Mouse (Mus musculus) stomach, postnatal 0 days (tissue): ENCODE measurements around the gene Plekha5. TPM values are rescaled to one million over a fixed set of nuclear protein-coding genes. Genes with fewer than 3 reads are reported as not detected.
"Not testable (repeated sequence)": the region's sequence is repeated elsewhere in the genome, so short reads cannot be mapped to it uniquely, and the experiment has no call there.

Experiments
- ATAC-seq: fragments of 200-750 bp; cut with Nextera tagmentation; 2 replicates; pipeline ENCODE4 v1.8.0; 2017; ENCODE audit not compliant: low FRiP score, low TSS enrichment
- DNase-seq: peaks from one replicate; pipeline ENCODE4 v3.0.0-alpha.2; 2016; ENCODE audit warnings: low spot score
- H3K27ac ChIP-seq: fragments of 300-500 bp; sonication (generic); replicated peaks from 2 replicates; pipeline ENCODE4 v1.5.1; 2014; ENCODE audit warnings: mild to moderate bottlenecking, control low read depth
- H3K27me3 ChIP-seq: fragments of 300-500 bp; sonication (generic); 2 replicates; pipeline ENCODE4 v1.6.1; 2014; ENCODE audit warnings: low read length; ENCODE audit not compliant: control insufficient read depth, insufficient read depth
- H3K36me3 ChIP-seq: fragments of 300-500 bp; sonication (generic); 2 replicates; pipeline ENCODE4 v1.6.1; 2014; ENCODE audit warnings: low read length, mixed read lengths; ENCODE audit not compliant: control insufficient read depth, insufficient read depth
- H3K4me1 ChIP-seq: fragments of 300-500 bp; sonication (generic); replicated peaks from 2 replicates; pipeline ENCODE4 v1.6.1; 2014; ENCODE audit warnings: antibody characterized with exemption; ENCODE audit not compliant: control insufficient read depth, insufficient read depth
- H3K4me2 ChIP-seq: fragments of 300-500 bp; sonication (generic); replicated peaks from 2 replicates; pipeline ENCODE4 v1.6.1; 2014; ENCODE audit warnings: low read depth, mild to moderate bottlenecking, control low read depth, moderate library complexity
- H3K4me3 ChIP-seq: fragments of 300-500 bp; sonication (generic); 2 replicates; pipeline ENCODE4 v1.5.1; 2014; ENCODE audit warnings: low read depth, low read length, control low read depth
- H3K9ac ChIP-seq: fragments of 300-500 bp; sonication (generic); 2 replicates; pipeline ENCODE4 v1.6.1; 2014; ENCODE audit warnings: mild to moderate bottlenecking, low read length, control low read depth, mixed read lengths
- H3K9me3 ChIP-seq: fragments of 300-500 bp; sonication (generic); 2 replicates; pipeline ENCODE4 v1.6.1; 2016; ENCODE audit warnings: low read length; ENCODE audit not compliant: control insufficient read depth
- CTCF ChIP-seq: IDR thresholded peaks from 2 replicates; pipeline ENCODE4 v1.5.1; 2016; ENCODE audit warnings: antibody characterized with exemption, low read depth, mild to moderate bottlenecking, moderate library complexity
- EP300 ChIP-seq: optimal IDR thresholded peaks from 2 replicates; pipeline ENCODE3; 2016; ENCODE audit warnings: antibody characterized with exemption
- WGBS: fragments of 180-500 bp; shearing (Covaris S2); extraction: QIAGEN DNeasy Blood & Tissue Kit; methylation state at CpG from one replicate; pipeline ENCODE4 v1.1.7; 2014; 5-methylcytosine and 5-hydroxymethylcytosine counted together
- polyA plus RNA-seq: library from polyadenylated mRNA; unstranded; fragments of >200 nt; fragmentation: Nextera tagmentation; extraction: Ambion mirVana; gene quantifications from 2 replicates; pipeline ENCODE4 v1.2.1, GENCODE M21; 2015

Plekha5 gene
- polyA plus RNA-seq, 1 experiment from 2014 or later = 23.1 TPM

GRCm38 (mm10) chr6:140498958-140499357 is 75.1 kb downstream of the Plekha5 start:
- ATAC-seq = no peak
- Histone ChIP-seq H3K9ac (no peak overlapping the region), H3K36me3 (no peaks in the 10 kb centered on the region), H3K27ac (no peak overlapping the region), H3K4me2 (no peak overlapping the region), H3K4me3 (no peak overlapping the region), H3K9me3 (no peaks in the 10 kb centered on the region), H3K27me3 (no peaks in the 10 kb centered on the region), H3K4me1 (no peaks in the 10 kb centered on the region)
- TF ChIP-seq CTCF (no peak), EP300 (no peak)
- DNase-seq = no peak
- 57% methylated on average over 4 of the region's 4 CpGs for WGBS

DNA sequence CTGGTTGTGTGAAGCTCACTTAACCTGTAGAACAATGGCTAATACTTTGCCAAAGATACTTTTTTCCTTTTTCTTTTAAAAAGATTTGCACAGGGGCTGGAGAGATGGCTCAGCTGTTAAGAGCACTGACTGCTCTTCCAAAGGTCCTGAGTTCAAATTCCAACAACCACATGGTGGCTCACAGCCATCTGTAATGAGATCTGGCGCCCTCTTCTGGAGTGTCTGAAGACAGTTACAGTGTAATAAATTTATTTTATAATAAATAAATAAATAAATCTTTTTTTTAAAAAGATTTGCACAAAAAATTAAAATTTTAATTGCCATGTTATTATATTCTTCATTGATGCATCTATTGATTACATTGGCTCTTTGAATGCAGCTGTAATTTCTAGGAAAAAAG is 77.0 kb downstream of the Plekha5 start:
- not testable (repeated sequence) for H3K27ac ChIP-seq, H3K27me3 ChIP-seq, H3K9me3 ChIP-seq, H3K4me2 ChIP-seq, H3K9ac ChIP-seq, ATAC-seq, H3K4me1 ChIP-seq, H3K4me3 ChIP-seq, H3K36me3 ChIP-seq, DNase-seq
- peak; percentile 49 for TF ChIP-seq CTCF
- WGBS = 71% methylated on average over 1 of the region's 1 CpGs

DNA sequence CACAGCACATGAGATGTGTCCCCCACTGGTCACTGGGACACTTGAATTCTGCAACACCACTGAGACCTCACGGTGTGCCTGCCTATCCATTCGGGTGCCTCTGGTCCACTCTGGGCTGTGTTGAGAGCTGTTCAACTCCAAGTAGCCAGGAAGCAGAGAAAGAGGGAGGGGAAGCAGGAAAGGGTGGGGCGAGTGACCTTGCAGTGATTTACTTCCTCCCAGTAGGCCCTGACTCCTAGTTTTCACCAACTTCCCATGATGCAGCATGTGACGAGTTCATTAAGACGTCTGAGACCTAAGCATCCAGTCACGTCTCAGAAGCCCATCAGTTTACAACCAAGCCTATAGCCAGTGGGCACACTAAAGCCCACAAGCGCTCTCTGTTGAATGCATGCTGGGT is 78.0 kb downstream of the Plekha5 start:
- Histone ChIP-seq H3K4me1 (peaks cover under 1% of the 10 kb centered on the region; the same call in 1 of the 2 replicates), H3K27ac (no peak overlapping the region), H3K27me3 (no peaks in the 10 kb centered on the region), H3K36me3 (no peaks in the 10 kb centered on the region), H3K4me2 (no peak overlapping the region), H3K9me3 (no peaks in the 10 kb centered on the region), H3K9ac (no peak overlapping the region), H3K4me3 (no peak overlapping the region)
- ATAC-seq = no peak
- WGBS = 90% methylated on average over 7 of the region's 7 CpGs
- no peak for TF ChIP-seq EP300
- TF ChIP-seq CTCF = no peak
- DNase-seq = no peak

DNA sequence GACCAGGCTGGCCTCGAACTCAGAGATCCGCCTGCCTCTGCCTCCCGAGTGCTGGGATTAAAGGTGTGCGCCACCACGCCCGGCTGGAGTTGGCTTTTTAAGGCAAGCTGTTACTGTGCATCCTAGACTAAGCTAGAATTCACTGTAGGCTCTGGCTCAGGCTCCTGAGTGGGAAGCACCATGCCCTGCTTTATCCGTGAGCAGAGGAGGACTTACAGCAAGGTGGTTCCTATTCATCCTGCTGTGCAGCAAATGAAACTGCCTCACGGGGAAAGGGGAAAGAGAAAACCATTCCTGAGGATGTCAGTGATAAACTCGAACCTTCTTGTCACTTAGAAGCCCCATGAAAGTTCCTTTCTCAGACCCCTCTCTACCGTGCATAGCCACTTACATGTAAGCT is 80.9 kb downstream of the Plekha5 start:
- 81% methylated on average over 9 of the region's 10 CpGs for WGBS
- H3K27ac ChIP-seq = no peak overlapping the region

DNA sequence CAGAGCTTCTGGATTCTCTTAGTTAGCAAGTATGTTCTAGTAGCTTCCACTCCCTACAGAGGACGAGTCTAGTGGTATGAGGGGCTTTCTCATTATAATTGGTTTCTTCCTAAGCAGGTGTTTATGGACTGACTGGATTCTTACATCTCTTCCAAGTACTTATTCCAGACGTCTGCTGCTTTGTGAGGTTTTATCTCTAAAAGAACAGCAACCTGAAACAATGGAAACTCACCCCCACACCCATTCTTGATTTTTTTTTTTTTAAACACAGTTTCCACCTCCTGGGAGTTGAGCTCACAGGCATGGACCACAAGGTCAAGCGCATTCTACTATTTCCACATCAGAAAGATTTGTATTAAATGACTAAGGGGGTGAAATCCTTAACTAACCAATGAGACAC is 83.8 kb downstream of the Plekha5 start:
- Histone ChIP-seq H3K9me3 (no peaks in the 10 kb centered on the region), H3K27me3 (no peaks in the 10 kb centered on the region), H3K27ac (no peak overlapping the region), H3K4me3 (no peak overlapping the region), H3K4me1 (peaks cover 3% of the 10 kb centered on the region; the same call in 1 of the 2 replicates), H3K9ac (no peak overlapping the region), H3K4me2 (no peak overlapping the region), H3K36me3 (no peaks in the 10 kb centered on the region)
- no peak for ATAC-seq
- WGBS = 60% methylated on average over 3 of the region's 3 CpGs
- no peak for DNase-seq
- TF ChIP-seq EP300 (no peak), CTCF (no peak)

More for the DNA sequence above, 80.9 kb downstream of the Plekha5 start:
- Histone ChIP-seq H3K9me3 (no peaks in the 10 kb centered on the region), H3K4me3 (no peak overlapping the region), H3K27me3 (no peaks in the 10 kb centered on the region), H3K36me3 (no peaks in the 10 kb centered on the region), H3K9ac (no peak overlapping the region), H3K4me1 (peaks cover 3% of the 10 kb centered on the region; the same call in 1 of the 2 replicates), H3K4me2 (no peak overlapping the region)
- ATAC-seq (no peak), DNase-seq (no peak)
- no peak for TF ChIP-seq CTCF
- no peak for TF ChIP-seq EP300

GRCm38 (mm10) chr6:140508475-140509150 is 84.8 kb downstream of the Plekha5 start:
- peaks cover 3% of the 10 kb centered on the region; the same call in 1 of the 2 replicates for H3K4me1 ChIP-seq
- TF ChIP-seq EP300 (no peak), CTCF (no peak)
- no peak overlapping the region for H3K9ac ChIP-seq
- 79% methylated on average over 13 of the region's 13 CpGs for WGBS
- ATAC-seq = peak; percentile 81
- H3K27ac ChIP-seq = peak overlapping the region; percentile 30
- peak; percentile 34 for DNase-seq
- H3K36me3 ChIP-seq = no peaks in the 10 kb centered on the region
- H3K4me3 ChIP-seq = no peak overlapping the region
- H3K27me3 ChIP-seq = no peaks in the 10 kb centered on the region
- H3K4me2 ChIP-seq = no peak overlapping the region
- H3K9me3 ChIP-seq = no peaks in the 10 kb centered on the region
